ENCODE assay signal across 11 mouse cellular contexts in the genomic region with DNA sequence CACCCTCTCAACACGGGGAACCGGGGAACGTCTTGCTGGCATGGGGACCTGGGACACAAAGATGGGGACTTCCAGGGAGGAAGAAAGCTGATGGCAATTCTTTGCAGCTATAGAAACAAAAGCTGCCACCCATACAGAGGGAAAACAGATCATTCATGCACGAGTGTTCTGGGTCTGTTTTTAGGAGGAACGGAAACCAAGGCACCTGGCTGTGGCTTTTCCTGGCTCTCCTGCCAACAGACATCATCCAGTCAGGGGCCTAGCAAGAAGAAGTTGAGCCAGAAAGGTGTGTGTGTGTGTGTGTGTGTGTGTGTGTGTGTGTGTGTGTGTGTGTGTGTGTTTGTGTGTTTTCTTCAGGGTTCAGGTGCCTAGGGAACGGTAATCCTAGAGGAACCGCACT. TPM values are rescaled to one million over a fixed set of nuclear protein-coding genes. Genes with fewer than 3 reads are reported as not detected.
DNase-seq lines count a peak whose midpoint lies in the region; ATAC-seq and TF ChIP-seq lines count a peak whose summit lies in the region.
"Had no signal": no experiment of that assay in that cellular context is flagged by ENCODE, and none has a peak within 500 bp of the region (broad histone marks: within the 10 kb centered on the region; RNA-seq: fewer than 3 reads in every experiment).

A gene (plus strand): TSS at position 315 of the 400 bp plus-strand sequence.

- H3K9ac ChIP-seq in lung, embryonic 14.5 days, result no peak within 1 kb of the TSS
- H3K9ac ChIP-seq in intestine, embryonic 15.5 days, result no peak within 1 kb of the TSS
- H3K9ac ChIP-seq in stomach, embryonic 14.5 days (replicated peaks; ENCODE audit: low read depth, low read length), result no peak within 1 kb of the TSS
- H3K9ac ChIP-seq: liver, embryonic 14.5 days had no signal

- H3K9me3 ChIP-seq in lung, embryonic 14.5 days (ENCODE audit: low read depth, low read length), result no peaks in the 10 kb centered on the region
- H3K9me3 ChIP-seq in intestine, embryonic 15.5 days, result no peaks in the 10 kb centered on the region
- H3K9me3 ChIP-seq in stomach, embryonic 14.5 days (ENCODE audit: control insufficient read depth, low read depth, low read length), result no peaks in the 10 kb centered on the region

- H3K36me3 ChIP-seq in lung, embryonic 14.5 days (ENCODE audit: insufficient read depth), result no peaks in the 10 kb centered on the region
- no peaks in the 10 kb centered on the region for H3K36me3 ChIP-seq in intestine, embryonic 15.5 days
- no peaks in the 10 kb centered on the region for H3K36me3 ChIP-seq in stomach, embryonic 14.5 days (ENCODE audit: control insufficient read depth, insufficient read depth, low read length)

- ATAC-seq in cerebellum, adult (ENCODE audit: insufficient number of reproducible peaks, low FRiP score, low TSS enrichment), result 0 out of 2 replicates have a peak, but pooled peaks have one; percentile 16
- 0 out of 2 replicates have a peak, but pooled peaks have one; percentile 6 for ATAC-seq in lung, embryonic 14.5 days (ENCODE audit: insufficient read depth)
- no peak for ATAC-seq in intestine, embryonic 15.5 days
- peak; percentile 2; the same call in 1 of the 2 replicates for ATAC-seq in stomach, embryonic 14.5 days (ENCODE audit: insufficient number of reproducible peaks, insufficient read depth, low FRiP score, low read depth)

- TF ChIP-seq CTCF in lung, embryonic 14.5 days (IDR thresholded peaks at IDR 0.05; ENCODE audit: low read depth), result no peak

- DNase-seq in cerebellum, adult 11-12 months, result no peak
- DNase-seq in lung, embryonic 14.5 days, result no peak
- DNase-seq in lung, postnatal 10 days, result no peak
- DNase-seq in layer of hippocampus, adult 9-10 months (ENCODE audit: low spot score), result no peak
- no peak for DNase-seq in gastrocnemius, postnatal 25 days
- DNase-seq: spleen, adult 18-20 months had no signal

- 19% methylated on average over 7 of the region's 7 CpGs for WGBS in lung, embryonic 14.5 days
- WGBS in intestine, embryonic 15.5 days, result 36% methylated on average over 7 of the region's 7 CpGs
- WGBS in stomach, embryonic 14.5 days, result 35% methylated on average over 7 of the region's 7 CpGs

- H3K4me3 ChIP-seq in lung, embryonic 14.5 days (ENCODE audit: low read depth, low read length), result peak within 1 kb of the TSS; percentile 22; the same call in 1 of the 2 replicates
- peak within 1 kb of the TSS; percentile 30 for H3K4me3 ChIP-seq in intestine, embryonic 15.5 days (replicated peaks)
- peak within 1 kb of the TSS; percentile 29 for H3K4me3 ChIP-seq in stomach, embryonic 14.5 days (ENCODE audit: low read depth, low read length)
- H3K4me3 ChIP-seq: erythroblast, embryonic 14.5 days had no signal

- no peak within 1 kb of the TSS for H3K27ac ChIP-seq in lung, embryonic 14.5 days (ENCODE audit: low read depth)
- no peak within 1 kb of the TSS for H3K27ac ChIP-seq in intestine, embryonic 15.5 days
- H3K27ac ChIP-seq in stomach, embryonic 14.5 days (ENCODE audit: low read length), result no peak within 1 kb of the TSS
- H3K27ac ChIP-seq: liver, embryonic 14.5 days had no signal

- H3K4me2 ChIP-seq in lung, embryonic 14.5 days, result peak within 1 kb of the TSS; percentile 53
- H3K4me2 ChIP-seq in intestine, embryonic 15.5 days (replicated peaks), result peak within 1 kb of the TSS; percentile 66
- H3K4me2 ChIP-seq in stomach, embryonic 14.5 days (replicated peaks; ENCODE audit: low read depth, low read length), result peak within 1 kb of the TSS; percentile 55

- H3K27me3 ChIP-seq in lung, embryonic 14.5 days (ENCODE audit: insufficient read depth, low read length), result peaks cover 35% of the 10 kb centered on the region
- peaks cover 12% of the 10 kb centered on the region; the same call in 1 of the 2 replicates for H3K27me3 ChIP-seq in intestine, embryonic 15.5 days (replicated peaks)
- H3K27me3 ChIP-seq in stomach, embryonic 14.5 days (ENCODE audit: control insufficient read depth, insufficient read depth, low read length), result peaks cover 11% of the 10 kb centered on the region; the same call in 1 of the 2 replicates

- no peaks in the 10 kb centered on the region for H3K4me1 ChIP-seq in lung, embryonic 14.5 days (ENCODE audit: insufficient read depth)
- 0 out of 2 replicates have a peak, but pooled peaks cover 5% of the 10 kb centered on the region for H3K4me1 ChIP-seq in intestine, embryonic 15.5 days (replicated peaks)
- H3K4me1 ChIP-seq in stomach, embryonic 14.5 days (ENCODE audit: control insufficient read depth, insufficient read depth, low read length), result peaks cover 4% of the 10 kb centered on the region; the same call in 1 of the 2 replicates

RNA-seq across cellular contexts. Expression of the gene that starts here (rescaled TPM):
- not detected in 2 replicates for polyA plus RNA-seq in lung, embryonic 14.5 days (2014; fragmentation: Nextera tagmentation; extraction: Ambion mirVana)
- polyA plus RNA-seq in intestine, embryonic 15.5 days (2015; fragmentation: Nextera tagmentation; extraction: Ambion mirVana), result 0.20 TPM in 2 replicates
- polyA plus RNA-seq in stomach, embryonic 14.5 days (2014; fragmentation: Nextera tagmentation; extraction: Ambion mirVana), result 0.29 and 0.34 TPM in 2 replicates
- total RNA-seq in gastrocnemius, postnatal 25 days (2021), result not detected
- polyA plus RNA-seq: erythroblast, embryonic 14.5 days had no signal

Comparison
In these comparisons a context has a peak if more than half of its experiments do, and no peak if none do; other contexts are left out.
1. Peak in ATAC-seq, H3K4me3 ChIP-seq and H3K4me2 ChIP-seq in lung, embryonic 14.5 days; RNA of the gene not detected or under 1 TPM.
2. Peak in ATAC-seq, H3K4me3 ChIP-seq and H3K4me2 ChIP-seq in stomach, embryonic 14.5 days; RNA of the gene not detected or under 1 TPM.